Mouse (Mus musculus): ENCODE data around the gene Chka.

Gene Chka

GRCm38 (mm10) chr19:3846676-3847604, 4.6 kb upstream of the Chka start:
- no peak for DNase-seq

- no peak for DNase-seq
These were observed 3.9 kb upstream of the Chka start for GRCm38 (mm10) chr19:3847711-3848110.

DNA sequence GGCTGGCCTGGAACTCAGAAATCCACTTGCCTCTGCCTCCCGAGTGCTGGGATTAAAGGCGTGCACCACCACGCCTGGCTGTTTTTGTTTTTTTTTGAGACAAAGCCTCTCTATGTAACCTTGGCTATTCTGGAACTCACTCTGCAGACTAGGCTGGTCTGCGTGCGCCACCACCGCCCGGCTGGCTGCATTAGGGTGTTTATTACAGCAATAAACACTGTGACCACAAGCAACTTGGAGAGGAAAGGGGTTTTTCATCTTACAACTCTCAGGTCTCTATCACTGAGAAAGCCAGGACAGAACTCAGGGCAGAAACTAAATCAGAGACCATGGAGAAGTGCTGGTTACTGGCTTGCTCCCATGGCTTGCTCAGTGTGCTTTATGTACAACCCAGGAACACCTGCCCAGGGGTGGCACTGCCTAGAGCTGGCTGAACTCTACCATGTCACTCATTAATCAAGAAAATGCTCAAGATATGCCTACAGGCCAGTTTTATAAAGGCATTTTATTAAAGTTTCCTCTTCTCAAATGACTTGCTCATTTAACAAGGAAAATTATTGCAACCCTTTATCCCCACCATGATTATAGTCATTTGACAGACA, 3.3 kb upstream of the Chka start:
- no peak for DNase-seq

DNA sequence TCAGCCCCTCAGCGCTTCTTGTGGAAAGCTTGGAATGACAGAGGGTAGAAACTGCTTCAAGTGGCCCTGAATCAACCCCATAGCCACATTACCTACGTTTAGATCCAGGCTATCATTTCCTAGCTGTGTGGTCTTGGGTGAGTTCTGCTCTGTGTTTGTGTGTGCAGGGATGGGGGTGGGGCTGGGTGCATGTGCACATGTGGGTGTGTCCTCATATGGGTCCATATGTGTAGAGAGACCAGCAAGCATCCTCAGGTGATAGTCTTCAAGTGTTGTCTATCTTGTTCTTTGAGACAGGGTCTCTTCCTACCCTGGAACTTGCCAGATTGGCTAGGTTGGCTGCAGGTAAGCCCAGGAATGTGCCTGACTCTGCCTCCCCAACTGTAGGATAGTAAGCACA, 2.3 kb upstream of the Chka start:
- DNase-seq: no peak

DNA sequence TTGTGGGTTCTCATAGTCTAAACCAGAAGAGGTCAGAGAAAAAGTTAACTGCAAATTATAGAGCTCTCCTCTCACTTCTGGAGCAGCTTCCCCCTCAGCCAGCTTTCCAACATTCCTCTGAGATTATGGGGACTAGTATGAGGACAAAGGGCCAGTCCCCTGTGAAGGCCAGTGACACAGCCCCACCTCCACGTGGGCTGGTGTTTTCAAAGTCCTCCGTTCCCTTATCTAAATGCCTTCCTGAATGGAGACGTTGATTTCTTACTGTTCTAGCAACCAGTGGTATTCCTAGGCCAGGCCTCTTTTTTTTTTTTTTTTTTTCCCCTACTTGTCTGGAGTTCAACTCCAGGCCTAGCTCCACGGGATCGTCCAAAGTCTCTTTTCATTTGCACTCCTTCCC, 1.5 kb upstream of the Chka start:
- no peak for DNase-seq

DNA sequence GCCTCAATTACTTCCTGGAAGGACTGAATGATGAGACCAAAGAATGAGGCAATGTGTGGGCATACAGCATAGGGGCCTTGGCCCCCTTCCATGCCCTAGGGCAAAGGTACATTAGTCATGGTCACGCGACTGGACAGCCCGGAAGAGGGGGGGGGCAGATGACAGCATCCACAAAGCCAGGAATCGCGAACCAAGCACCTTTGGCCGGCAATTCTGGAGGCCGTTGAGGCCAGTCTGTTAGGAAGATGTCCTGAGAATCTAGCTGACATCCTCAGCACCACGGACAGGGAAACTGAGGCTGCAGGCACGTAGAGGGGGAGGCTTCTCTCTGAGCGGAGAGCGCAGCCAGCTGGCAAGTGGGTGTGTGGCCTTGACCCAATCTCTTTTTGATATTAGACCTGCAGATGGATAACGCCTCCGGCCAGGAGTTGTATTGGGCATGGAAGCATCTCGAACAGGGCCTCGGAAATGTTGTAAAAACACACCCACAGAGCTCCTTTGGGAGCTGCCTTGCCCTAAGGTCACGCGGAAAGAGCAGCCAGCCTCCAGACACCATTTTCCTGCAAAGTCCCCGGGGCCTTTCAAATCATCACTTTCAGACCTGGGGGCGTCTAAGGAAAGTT, 615 bp upstream of the Chka start:
- no peak for DNase-seq

DNA sequence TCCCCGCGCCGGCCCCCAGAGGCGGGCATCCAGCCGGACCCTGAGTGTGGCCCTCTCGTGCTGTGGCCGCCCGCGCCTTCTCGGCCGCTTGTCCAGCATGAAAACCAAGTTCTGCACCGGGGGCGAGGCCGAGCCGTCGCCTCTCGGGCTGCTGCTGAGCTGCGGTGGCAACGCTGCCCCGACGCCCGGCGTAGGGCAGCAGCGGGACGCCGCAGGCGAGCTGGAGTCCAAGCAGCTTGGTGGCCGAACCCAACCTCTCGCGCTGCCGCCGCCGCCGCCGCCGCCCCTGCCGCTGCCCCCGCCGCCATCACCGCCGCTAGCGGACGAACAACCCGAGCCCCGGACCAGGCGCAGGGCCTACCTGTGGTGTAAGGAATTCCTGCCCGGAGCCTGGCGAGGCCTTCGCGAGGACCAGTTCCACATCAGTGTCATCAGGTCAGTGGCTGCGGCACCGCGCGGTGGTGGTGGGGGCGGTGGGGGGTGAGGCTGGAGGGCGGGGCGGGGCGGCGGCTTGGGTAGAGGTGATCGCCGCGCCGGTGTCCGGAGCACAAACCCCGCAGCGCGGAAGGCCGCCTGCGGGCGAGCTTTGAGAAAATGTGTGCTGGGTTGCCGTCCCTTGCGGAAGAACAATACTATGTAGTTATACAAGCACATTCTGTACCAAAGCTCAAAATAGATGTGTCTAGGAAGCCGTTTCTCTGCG, 557 bp downstream of the Chka start:
- DNase-seq: peak; percentile 96

GRCm38 (mm10) chr19:3853121-3853520, 1.5 kb downstream of the Chka start:
- no peak for DNase-seq

- DNase-seq: no peak
These were observed 2.3 kb downstream of the Chka start for GRCm38 (mm10) chr19:3853891-3854290.

DNA sequence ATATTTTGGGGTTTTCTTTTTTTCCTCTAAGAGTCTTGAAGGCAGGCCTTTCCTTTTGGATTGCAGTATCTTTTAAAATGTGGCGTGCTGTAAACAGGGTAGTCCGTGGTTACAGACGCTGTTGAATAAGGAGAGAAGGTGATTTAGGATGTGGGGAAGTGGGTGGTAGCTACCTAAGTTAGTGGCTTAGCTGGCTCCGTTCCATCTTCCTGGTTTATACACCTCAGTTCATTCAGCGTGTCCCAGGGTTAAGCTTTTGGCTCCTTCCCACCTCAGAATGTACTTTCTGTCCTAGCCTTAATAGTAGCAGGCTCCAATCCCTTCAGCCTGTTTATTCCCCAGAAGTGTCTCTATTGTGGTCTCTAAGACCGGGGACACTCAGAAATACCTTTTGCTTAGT, 3.5 kb downstream of the Chka start:
- no peak for DNase-seq

- DNase-seq: no peak
These were observed 4.0 kb downstream of the Chka start for GRCm38 (mm10) chr19:3855601-3856000.

DNA sequence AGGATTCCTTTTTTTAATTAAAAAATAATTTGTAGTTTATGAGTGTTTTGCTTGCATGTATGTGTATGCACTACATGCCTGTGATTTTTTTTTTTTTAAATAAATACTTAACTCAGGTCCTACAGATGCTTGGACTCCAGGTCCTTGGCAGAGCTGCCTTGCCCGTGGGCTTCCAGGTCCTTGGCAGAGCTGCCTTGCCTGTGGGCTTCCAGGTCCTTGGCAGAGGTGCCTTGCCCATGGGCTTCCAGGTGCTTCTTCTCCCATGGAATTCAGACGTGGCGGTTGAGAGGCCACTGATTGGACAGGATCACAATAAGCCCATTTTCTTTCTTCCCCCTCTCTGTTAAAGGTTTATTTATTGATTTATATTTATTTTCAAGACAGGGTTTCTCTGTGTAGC, 5.6 kb downstream of the Chka start:
- no peak for DNase-seq

DNA sequence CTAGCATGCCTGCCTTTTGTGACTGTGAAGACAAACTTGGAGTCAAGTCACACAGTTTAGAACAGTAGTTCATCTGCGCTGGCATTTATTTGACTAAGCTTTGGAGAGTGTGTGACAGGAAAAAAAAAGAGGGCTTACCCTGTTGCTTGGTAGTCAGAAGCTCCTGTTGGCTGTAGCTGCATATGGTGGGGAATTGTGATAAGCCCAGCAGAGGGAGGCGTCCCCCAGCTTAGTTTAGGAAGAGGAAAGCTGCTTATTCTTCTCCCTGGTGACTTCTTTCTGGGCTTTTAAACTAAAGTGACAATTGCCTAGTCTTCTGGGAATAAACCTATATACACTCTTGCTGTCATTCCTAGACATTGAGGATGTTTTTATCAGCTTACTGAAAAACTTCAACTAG, 11.1 kb downstream of the Chka start:
- DNase-seq: no peak

DNA sequence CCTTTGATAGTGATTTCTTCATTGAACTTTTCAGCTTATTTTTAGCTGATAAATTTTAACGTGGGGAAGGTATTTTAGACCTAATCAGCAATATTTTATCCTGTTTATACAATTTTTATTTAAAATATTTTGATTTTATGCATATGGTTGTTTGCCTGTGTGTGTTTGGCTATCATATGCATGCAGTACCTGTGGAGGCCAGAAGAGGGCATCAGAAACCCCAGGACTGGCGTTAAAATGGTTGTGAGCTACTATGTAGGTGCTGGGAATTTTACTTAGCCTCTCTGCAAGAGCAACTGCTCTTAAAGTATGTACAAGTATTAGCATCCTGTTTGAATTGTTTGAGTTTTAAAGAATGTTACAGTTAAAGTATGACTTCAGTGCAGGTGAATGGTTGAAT, 13.4 kb downstream of the Chka start:
- DNase-seq: no peak

DNA sequence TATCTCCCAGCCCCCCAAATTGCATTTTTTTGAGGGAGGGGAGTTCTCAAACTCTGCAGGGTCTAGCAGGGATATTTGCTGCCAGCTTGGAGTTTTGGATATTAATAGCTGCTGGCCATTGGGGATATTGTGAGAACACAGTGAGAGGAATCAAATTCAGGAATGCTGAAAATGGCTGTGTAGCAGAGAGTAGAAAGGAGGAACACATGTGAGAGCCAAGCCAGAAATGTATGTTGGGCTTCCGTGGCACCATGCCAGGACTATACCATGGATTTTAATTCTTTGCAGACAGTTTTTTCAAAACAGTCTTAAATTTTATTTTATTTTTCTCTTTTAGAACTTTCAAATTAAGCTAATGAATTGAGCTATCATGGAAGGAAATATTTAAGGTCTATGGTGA, 16.7 kb downstream of the Chka start:
- DNase-seq: no peak

DNA sequence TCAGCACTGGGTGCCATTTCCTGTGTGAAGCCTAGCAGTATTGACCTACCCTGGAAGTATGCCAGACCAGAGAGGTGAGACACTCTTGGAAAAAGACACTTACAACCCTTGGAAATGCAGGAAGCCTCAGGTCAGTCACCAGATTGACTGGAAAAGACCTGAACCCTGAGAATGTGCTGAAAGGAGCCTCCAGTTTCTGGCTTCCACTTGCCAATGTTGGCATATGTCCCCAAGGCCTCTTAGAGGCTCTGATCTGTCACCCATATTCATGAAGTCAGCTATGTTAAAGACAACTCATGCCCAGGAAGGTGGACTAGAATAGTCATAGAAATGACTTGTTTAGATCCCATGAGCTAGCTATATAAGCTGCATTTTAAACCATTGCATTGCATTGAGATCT, 19.9 kb downstream of the Chka start:
- DNase-seq: no peak

- no peak for DNase-seq
These were observed 20.8 kb downstream of the Chka start for GRCm38 (mm10) chr19:3872373-3872772.

GRCm38 (mm10) chr19:3875045-3875444, 23.5 kb downstream of the Chka start:
- no peak for DNase-seq

GRCm38 (mm10) chr19:3880054-3880848, 28.7 kb downstream of the Chka start:
- peak; percentile 85 for DNase-seq

- no peak for DNase-seq
These were observed 30.6 kb downstream of the Chka start for GRCm38 (mm10) chr19:3882214-3882613.

- peak; percentile 84 for DNase-seq
These were observed 32.9 kb downstream of the Chka start for GRCm38 (mm10) chr19:3884325-3884990.

DNA sequence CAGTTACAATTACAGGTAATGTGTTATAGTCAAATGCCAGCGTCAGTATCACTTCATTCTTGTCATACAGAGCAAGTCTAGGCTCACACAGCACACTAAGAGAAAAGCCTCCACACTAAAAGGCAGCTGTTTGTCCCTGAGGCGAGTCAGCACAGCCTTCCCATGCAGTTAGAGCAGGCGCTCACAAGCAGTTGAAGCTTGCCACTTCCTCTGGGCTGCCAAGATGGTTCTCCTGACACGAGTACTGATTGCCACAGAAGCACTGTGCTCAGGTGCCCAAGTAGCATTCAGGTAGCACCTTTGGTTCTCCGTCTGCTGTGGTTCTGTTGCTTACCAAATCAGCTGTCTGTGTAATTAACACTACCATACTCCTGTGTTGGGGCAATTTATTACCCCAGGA, 37.5 kb downstream of the Chka start:
- peak; percentile 81 for DNase-seq

Measured in heart, adult 11 months (tissue).